Mouse (Mus musculus) heart, adult 18-20 months (tissue): ENCODE results near the gene Mbip. TPM values are rescaled to one million over a fixed set of nuclear protein-coding genes. Genes with fewer than 3 reads are reported as not detected.

Source experiments
- DNase-seq, 2 experiments: peaks; one replicate each; pipeline ENCODE4 v3.0.0; 2021 to 2022; ENCODE audit warnings: mixed read lengths in 1 of 2
- total RNA-seq, 2 experiments: library from RNA; stranded (reverse); gene quantifications; 2 replicates each; pipeline ENCODE4 v1.2.3; 2021

Gene Mbip
- total RNA-seq, 2 experiments from 2014 or later: 5.6 to 5.7 TPM

DNA sequence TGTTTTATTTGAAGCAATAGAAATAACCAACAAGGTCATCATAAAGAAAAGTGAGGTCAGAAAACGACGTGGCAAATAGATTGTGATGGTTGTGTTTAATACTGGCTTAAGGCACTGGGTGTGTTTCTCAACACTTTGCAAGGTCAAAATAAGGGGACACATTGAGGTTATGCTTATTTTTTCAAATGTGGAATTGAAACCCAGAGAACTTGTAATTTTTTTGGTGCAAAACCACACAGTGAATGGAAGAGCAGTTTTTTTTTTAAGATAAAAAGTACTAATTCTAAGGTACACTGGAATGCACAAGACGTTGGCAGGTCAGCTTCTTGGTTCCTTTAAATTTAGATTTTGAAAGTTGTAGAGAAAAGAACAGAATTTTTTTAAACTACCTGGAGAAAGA, 50.5 kb downstream of the Mbip start:
- no peak for DNase-seq

DNA sequence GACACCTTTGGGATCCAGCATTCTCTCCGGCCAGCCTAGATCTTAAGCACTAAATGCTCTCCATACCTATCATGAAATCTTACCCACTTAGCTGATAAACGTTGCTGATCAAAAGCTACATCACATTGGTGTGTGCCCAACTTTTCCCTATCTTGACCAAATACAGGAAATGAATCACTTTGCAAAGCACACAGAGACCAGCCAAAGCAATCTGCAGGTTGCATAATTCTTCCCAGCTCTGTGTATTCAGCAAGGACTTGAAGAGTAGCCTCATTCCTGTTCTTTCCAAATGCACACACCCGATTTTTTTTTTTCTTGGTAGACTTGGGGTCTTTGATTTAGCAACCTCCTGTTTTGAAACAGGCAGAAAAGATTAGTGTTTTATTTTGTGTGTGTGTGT, 57.1 kb downstream of the Mbip start:
- DNase-seq: peak in 1 of 2 experiments; percentile 4

DNA sequence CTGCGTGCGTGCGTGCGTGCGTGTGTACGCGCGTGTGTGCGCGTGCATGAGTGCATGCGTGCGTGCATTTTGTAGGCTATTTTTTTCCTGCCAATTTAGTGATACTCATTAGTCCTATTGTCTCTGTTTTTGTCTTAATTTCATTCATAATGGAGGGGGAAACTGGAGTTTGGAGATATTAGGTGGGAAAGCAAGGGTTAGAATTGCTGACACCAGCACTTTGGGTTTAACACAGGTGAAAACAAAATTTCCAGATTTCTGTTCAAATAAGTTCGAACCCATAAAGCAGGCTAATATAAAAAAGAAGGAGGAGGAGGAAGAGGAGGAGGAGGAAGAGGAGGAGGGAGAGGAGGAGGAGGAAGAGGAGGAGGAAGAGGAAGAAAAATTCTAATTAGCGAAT, 58.9 kb downstream of the Mbip start:
- no peak for DNase-seq

DNA sequence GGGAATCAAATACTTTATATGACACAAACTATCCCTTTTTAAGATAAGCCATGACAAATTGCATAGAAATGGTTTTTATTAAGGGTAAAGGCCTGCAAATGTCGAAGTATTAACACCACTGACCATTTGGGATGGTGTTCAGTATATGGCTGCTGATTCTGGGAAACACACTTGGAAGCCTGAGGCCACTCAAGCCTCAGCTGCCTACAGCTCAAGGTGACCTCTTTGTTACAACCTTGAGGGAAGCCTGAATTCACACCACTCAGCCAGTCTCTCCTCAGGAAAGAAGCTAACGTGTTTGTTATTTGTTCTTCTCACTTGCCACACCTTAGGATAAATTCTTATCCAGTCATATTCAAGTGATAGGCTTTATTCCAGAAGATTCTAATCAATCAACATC, 61.5 kb downstream of the Mbip start:
- DNase-seq: no peak

DNA sequence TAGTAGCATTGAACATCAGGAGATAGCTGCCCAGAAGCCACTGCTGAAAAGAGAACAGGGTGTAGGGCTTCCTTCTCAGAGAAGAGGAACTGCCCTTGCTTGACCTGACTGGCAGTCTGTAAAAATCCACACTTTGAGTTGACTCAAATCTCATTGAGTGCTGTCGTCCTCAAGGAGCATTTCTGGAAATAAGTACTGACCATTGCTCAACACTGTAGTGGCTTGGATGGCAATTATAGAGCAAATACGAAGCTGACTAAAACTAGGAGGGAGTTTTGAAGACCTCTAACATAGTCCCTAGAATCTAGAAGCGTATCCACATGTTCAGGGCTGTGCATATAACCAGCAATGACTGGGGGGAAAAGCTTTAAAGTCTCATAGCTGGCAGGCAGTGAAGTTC, 64.0 kb downstream of the Mbip start:
- no peak for DNase-seq

Other genes starting within 250 kb of the Mbip start
- gene Nkx2-1, start 191.0 kb upstream of the Mbip start, total RNA-seq: under 1 TPM in 1 of 2 experiments, not detected in 1; 0.26 TPM